Mouse (Mus musculus) CH12.LX (cell line): ENCODE results near the gene Adamts18. TPM values are rescaled to one million over a fixed set of nuclear protein-coding genes. Genes with fewer than 3 reads are reported as not detected.

Source experiments
- DNase-seq: peaks from one replicate; pipeline ENCODE4 v3.0.0-alpha.2; 2013; ENCODE audit errors: extremely low read depth
- H3K27ac ChIP-seq: 2 replicates; pipeline ENCODE4 v1.5.1; 2012; ENCODE audit warnings: low read depth, mild to moderate bottlenecking, control low read depth, moderate library complexity; ENCODE audit not compliant: insufficient read depth
- H3K27me3 ChIP-seq: replicated peaks from 2 replicates; pipeline ENCODE3; 2012; ENCODE audit warnings: inconsistent platforms
- H3K36me3 ChIP-seq, 2 experiments: replicated peaks in 1 of 2; 2 replicates each; pipeline versions ENCODE3 to v1.6.1; 2012; ENCODE audit warnings: inconsistent platforms in 1 of 2, low read length in 1 of 2, mild to moderate bottlenecking in 1 of 2, mixed read lengths in 1 of 2, moderate library complexity in 1 of 2; ENCODE audit not compliant: control insufficient read depth in 1 of 2, insufficient read depth in 1 of 2
- H3K4me1 ChIP-seq, 2 experiments: 2 replicates each; pipeline ENCODE4 v1.6.1; 2012; ENCODE audit warnings: inconsistent platforms in 1 of 2, moderate library complexity in 1 of 2; ENCODE audit not compliant: insufficient read depth in 2 of 2, control insufficient read depth in 1 of 2
- H3K4me2 ChIP-seq: 2 replicates; pipeline ENCODE4 v1.6.1; 2012; ENCODE audit warnings: low read depth, mild to moderate bottlenecking, control low read depth; ENCODE audit not compliant: poor library complexity, insufficient read depth, severe bottlenecking
- H3K4me3 ChIP-seq, 3 experiments: fragments of 150-350 bp in 1 of 3; sonication (generic) in 1 of 3; replicated peaks in 1 of 3; 2 replicates each; pipeline versions ENCODE3 to v1.5.1; 2011 to 2012; ENCODE audit warnings: low read depth in 2 of 3, low read length in 2 of 3, mild to moderate bottlenecking in 2 of 3, moderate library complexity in 2 of 3, control low read depth in 1 of 3, improper control_type of control experiment in 1 of 3, inconsistent platforms in 1 of 3, mixed read lengths in 1 of 3; ENCODE audit not compliant: poor library complexity in 1 of 3
- H3K79me2 ChIP-seq: replicated peaks from 2 replicates; pipeline ENCODE4 v1.6.1; 2012; ENCODE audit warnings: mild to moderate bottlenecking, moderate library complexity; ENCODE audit not compliant: control insufficient read depth, poor library complexity, insufficient read depth, severe bottlenecking; ENCODE audit errors: extremely low read depth
- H3K9ac ChIP-seq: 2 replicates; pipeline ENCODE4 v1.6.1; 2012; ENCODE audit warnings: low read depth, mild to moderate bottlenecking, control low read depth, moderate library complexity; ENCODE audit not compliant: insufficient read depth
- H3K9me3 ChIP-seq: replicated peaks from 2 replicates; pipeline ENCODE3; 2012; ENCODE audit warnings: low read length, inconsistent platforms, mixed read lengths
- E2F4 ChIP-seq: IDR thresholded peaks from 2 replicates; pipeline ENCODE4 v1.6.1; 2011; ENCODE audit warnings: low read depth, low read length, improper control_type of control experiment; ENCODE audit not compliant: insufficient replicate concordance
- EP300 ChIP-seq: IDR thresholded peaks from 2 replicates; pipeline ENCODE4 v1.6.1; 2011; ENCODE audit warnings: low read length, improper control_type of control experiment
- IRF4 ChIP-seq: IDR thresholded peaks from 2 replicates; pipeline ENCODE4 v1.6.1; 2014; ENCODE audit warnings: low read depth, mild to moderate bottlenecking, inconsistent platforms, low read length, improper control_type of control experiment
- JUN ChIP-seq: IDR thresholded peaks from 2 replicates; pipeline ENCODE4 v1.6.1; 2011; ENCODE audit warnings: low read depth, mild to moderate bottlenecking, low read length, improper control_type of control experiment, moderate library complexity; ENCODE audit not compliant: insufficient read depth
- KAT2A ChIP-seq: IDR thresholded peaks from 2 replicates; pipeline ENCODE4 v1.6.1; 2012; ENCODE audit warnings: low read length, improper control_type of control experiment, inconsistent platforms; ENCODE audit not compliant: insufficient replicate concordance
- MAFK ChIP-seq: IDR thresholded peaks from 2 replicates; pipeline ENCODE4 v1.6.1; 2011; ENCODE audit warnings: low read length, improper control_type of control experiment; ENCODE audit not compliant: insufficient replicate concordance
- MAX ChIP-seq: IDR thresholded peaks from 2 replicates; pipeline ENCODE4 v1.6.1; 2011; ENCODE audit warnings: low read length, improper control_type of control experiment
- MEF2A ChIP-seq: IDR thresholded peaks from 2 replicates; pipeline ENCODE4 v1.6.1; 2014; ENCODE audit warnings: low read depth, mild to moderate bottlenecking, inconsistent platforms, low read length, improper control_type of control experiment, borderline replicate concordance
- NELFE ChIP-seq: IDR thresholded peaks from 2 replicates; pipeline ENCODE4 v1.6.1; 2011; ENCODE audit warnings: low read depth, low read length, improper control_type of control experiment
- NRF1 ChIP-seq: IDR thresholded peaks from 2 replicates; pipeline ENCODE4 v1.6.1; 2014; ENCODE audit warnings: low read depth, mild to moderate bottlenecking, inconsistent platforms, low read length, improper control_type of control experiment, moderate library complexity
- SMC3 ChIP-seq: IDR thresholded peaks from 2 replicates; pipeline ENCODE4 v1.6.1; 2011; ENCODE audit warnings: low read depth, low read length, improper control_type of control experiment
- UBTF ChIP-seq: IDR thresholded peaks from 2 replicates; pipeline ENCODE4 v1.6.1; 2012; ENCODE audit warnings: low read depth, mild to moderate bottlenecking, inconsistent platforms, low read length, improper control_type of control experiment, moderate library complexity
- USF2 ChIP-seq: conservative IDR thresholded peaks from 2 replicates; pipeline ENCODE4 v1.6.1; 2011; ENCODE audit warnings: low read depth, low read length, improper control_type of control experiment
- ZC3H11A ChIP-seq: IDR thresholded peaks from 2 replicates; pipeline ENCODE4 v1.6.1; 2012; ENCODE audit warnings: low read depth, mild to moderate bottlenecking, inconsistent platforms, low read length, improper control_type of control experiment
- ZNF384 ChIP-seq: IDR thresholded peaks from 2 replicates; pipeline ENCODE4 v1.6.1; 2012; ENCODE audit warnings: low read depth, low read length, improper control_type of control experiment, inconsistent platforms
- dilution Hi-C: fragments of 300-500 bp; cut with MboI; formaldehyde crosslinking; loops from 2 replicates; pipeline ENCODE4 v1.14.3; 2020; ENCODE audit warnings: low sequenced_read_pairs; ENCODE audit not compliant: extremely low pct_unique_long_range_greater_than_20kb, extremely low pct_ligation_motif_present
- in situ Hi-C: fragments of 300-500 bp; cut with MboI; formaldehyde crosslinking; loops from 3 replicates; pipeline ENCODE4 v1.14.3; 2019; ENCODE audit warnings: low sequenced_read_pairs, low pct_ligation_motif_present, low pct_unique_long_range_greater_than_20kb, mixed read lengths
- polyA plus RNA-seq: library from polyadenylated mRNA; unstranded; fragments of >175 nt; gene quantifications from 2 replicates; pipeline ENCODE4 v1.2.1, GENCODE M21; 2012; ENCODE audit warnings: low read depth; ENCODE audit not compliant: insufficient read length
- total RNA-seq, 2 experiments: library from RNA; depleted of rRNA; stranded (reverse); fragments of 300-350 nt in 1 of 2; fragments of >200 nt in 1 of 2; gene quantifications; 2 replicates each; pipeline ENCODE4 v1.2.3; 2012 to 2014

Gene Adamts18
- total and polyA plus RNA-seq, 3 experiments: not detected

DNA sequence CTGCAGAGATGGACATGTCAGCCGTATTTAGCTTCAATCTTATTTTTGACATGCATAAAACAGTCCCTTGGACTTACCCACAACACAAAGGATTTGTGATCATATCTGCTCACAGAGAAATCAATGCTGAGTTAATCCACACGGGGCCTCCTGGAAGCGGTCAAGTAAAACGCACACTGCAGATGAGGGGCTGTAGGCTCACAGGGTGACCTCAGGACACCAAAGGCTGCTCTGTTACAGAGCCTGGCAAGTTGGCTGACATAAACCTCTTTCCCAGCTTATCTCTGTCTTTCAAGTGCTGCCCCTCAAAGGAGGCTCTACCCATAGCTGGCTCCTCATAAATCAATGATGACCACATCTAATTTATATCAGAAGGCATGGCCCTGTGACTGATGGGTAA is 14.9 kb downstream of the Adamts18 start:
- no peaks in the 10 kb centered on the region for H3K4me1 ChIP-seq
- no peak overlapping the region for H3K4me3 ChIP-seq
- no peaks in the 10 kb centered on the region for H3K27me3 ChIP-seq
- H3K27ac ChIP-seq: no peak overlapping the region
- TF ChIP-seq MAFK (no peak), SMC3 (no peak), KAT2A (no peak), ZC3H11A (no peak), MEF2A (no peak), ZNF384 (no peak)
- TF ChIP-seq, all 38 proteins: peak for 0
- in situ Hi-C loops: no loop called here
- no peaks in the 10 kb centered on the region for H3K36me3 ChIP-seq
- no peak for DNase-seq
- H3K9ac ChIP-seq: no peak overlapping the region
- H3K79me2 ChIP-seq: no peaks in the 10 kb centered on the region
- dilution Hi-C loops: no loop called here
- H3K4me2 ChIP-seq: no peak overlapping the region
- peaks cover 57% of the 10 kb centered on the region for H3K9me3 ChIP-seq

DNA sequence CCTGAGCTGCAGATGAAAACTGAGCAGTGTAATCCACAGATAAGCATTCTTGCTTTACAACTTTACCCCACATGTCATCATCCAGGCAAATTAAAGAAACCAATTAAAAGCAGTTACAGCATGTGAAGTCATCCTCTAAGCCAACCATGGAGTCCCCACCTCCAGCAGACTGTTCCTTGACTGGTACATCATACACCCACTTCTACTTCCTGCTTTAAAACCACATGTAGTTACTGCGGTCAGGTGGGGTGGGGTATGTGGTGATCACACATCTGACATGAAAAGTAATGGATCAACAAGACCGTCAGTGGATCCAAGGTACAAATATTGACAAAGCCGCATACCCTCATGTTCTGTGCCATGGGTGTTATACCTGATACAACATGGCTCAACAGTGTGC is 21.3 kb downstream of the Adamts18 start:
- Histone ChIP-seq H3K36me3 (no peaks in the 10 kb centered on the region), H3K4me1 (no peaks in the 10 kb centered on the region), H3K79me2 (no peaks in the 10 kb centered on the region), H3K9me3 (peaks cover 58% of the 10 kb centered on the region), H3K4me2 (no peak overlapping the region), H3K9ac (no peak overlapping the region), H3K27ac (no peak overlapping the region), H3K4me3 (no peak overlapping the region), H3K27me3 (no peaks in the 10 kb centered on the region)
- TF ChIP-seq MEF2A (no peak), NRF1 (no peak), IRF4 (no peak), E2F4 (no peak), EP300 (no peak), UBTF (no peak), USF2 (no peak), MAX (no peak), JUN (no peak), NELFE (no peak)
- dilution Hi-C loops (no loop called here), in situ Hi-C loops (no loop called here)
- DNase-seq: no peak
